Mouse (Mus musculus) liver, adult (tissue): ENCODE results near the gene 1700003F12Rik.

Experiments
- GATA4 ChIP-seq: IDR thresholded peaks from 2 replicates; pipeline ENCODE4 v1.6.1; 2014; ENCODE audit warnings: mild to moderate bottlenecking, low read length; ENCODE audit not compliant: insufficient replicate concordance

The 1700003F12Rik gene

DNA sequence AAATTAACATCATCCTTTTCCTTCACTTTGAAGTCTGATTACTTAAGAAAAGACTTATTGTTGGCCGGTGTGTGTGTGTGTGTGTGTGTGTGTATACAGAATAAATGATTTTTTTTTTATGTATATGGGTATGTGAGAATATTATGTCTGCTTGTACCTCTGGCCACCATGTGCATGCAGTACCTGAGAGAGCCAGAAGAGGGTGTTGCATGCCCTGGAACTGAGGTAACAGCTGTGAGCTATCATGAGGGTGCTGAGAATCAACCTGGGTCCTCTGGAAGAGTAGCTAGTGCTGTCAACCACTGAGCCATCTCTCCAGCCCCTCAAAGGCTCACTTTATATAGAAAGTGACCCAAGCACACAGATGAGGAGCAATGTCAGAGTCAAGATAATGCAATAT, 34.5 kb downstream of the 1700003F12Rik start:
- TF ChIP-seq GATA4, result no peak

DNA sequence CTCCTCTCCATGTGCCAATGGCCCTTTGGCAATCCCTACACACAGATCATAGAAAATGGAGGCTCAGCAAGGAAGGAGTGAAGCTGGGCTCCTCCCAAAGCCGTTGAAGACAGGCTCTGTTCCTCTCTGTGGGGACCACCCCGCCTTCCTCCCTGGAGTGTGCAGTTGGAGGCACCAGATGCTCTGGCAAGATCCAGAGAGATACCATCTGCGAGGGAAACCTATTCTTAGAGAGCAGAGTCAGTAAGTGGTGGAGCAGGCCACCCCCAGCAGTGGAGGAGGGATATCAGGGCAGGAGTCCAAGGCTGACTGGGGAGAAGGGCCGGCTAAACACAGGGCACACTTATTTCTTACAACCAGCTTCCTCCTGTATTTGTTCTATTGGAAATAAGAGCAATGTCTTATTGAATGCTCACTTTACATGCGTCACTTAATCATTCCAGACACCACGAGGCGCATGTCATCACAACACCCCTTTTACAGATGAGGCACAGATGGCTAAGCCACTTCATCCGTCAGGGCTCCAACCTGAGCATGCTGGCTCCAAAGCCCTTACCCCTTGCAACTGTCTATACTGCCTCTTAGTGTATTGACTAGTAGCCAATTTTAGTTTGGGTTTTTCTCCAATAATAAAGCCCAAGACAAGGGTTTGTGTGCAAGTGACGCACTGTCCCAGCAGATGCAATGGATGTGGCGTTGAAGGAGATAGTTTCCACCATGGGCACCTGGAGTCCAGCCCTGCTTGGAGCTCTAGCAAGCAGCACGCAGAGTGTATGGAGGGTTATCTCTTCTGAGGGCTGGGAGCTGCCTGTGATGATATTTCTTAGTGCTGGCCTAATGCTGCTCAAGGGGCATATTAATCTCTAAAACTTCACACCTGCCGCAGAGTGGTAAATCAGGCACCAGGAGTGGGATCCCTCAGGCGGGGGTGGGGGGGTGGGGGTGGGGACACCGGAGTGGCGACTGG, 37.3 kb downstream of the 1700003F12Rik start:
- no peak for TF ChIP-seq GATA4

DNA sequence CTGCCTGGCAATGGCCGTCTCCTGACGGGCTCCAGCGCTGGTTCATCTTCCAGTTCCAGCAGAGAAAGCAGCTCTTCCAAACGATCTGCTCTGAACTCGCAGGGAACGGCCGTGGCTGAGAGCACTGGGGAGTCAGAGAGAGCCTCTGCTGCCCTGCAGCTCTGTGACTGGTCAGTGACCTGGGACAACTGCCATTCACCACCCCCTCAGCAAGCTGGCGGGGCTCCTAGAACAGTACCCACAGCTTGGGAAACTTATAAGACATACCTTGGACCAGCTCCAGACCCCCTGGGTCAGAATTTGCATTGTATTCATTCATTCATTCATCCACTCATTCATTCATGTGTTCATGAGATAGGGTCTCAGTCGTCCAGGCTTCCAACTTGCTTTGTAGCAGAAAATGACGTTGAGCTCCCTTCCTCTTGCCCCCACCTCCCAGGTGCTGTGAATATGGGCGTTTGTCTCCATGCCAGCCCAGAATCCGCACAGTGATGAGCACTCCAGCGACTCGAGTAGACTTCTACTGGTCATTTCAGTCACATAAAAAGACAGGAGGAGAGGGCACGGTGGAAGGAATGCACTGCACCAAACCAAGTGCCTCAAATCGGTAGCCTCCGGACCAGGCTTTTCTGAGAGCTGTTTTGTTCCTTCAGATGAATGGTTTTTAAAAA, 38.2 kb downstream of the 1700003F12Rik start:
- TF ChIP-seq GATA4, result no peak

DNA sequence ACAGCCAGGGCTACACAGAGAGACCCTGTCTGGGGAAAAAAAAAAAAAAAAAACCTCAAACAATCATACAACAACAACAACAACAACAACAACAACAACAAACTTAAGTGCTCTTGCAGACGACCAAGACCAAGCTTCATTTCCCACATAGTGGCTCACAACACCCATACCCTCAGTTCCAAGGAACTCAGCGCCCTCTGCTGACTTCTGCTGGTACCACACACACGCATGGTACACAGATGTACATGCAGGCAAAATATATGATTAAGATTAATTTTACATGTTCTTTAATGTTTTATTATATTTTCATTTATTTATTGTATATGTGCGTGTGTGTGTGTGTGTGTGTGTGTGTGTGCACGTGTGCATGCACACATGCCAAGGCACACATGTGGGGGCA, 39.5 kb downstream of the 1700003F12Rik start:
- no peak for TF ChIP-seq GATA4

DNA sequence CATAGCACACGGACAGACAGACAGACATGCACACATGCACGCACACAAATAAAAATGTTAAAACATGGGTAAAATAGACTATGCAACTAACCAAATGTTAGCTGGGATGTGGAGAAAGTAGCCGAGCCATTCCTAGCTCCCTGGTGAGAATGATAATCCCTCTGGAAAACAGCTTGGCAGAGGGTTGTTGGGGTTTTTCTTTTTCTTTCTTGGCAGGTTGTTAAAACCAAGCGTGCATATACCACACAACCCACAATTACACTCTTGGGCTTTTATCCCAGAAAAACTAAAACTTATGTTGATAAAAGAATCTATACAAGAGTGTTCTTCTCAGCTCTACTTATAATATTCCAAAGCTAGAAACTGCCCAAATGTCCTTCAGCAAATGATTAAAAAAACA, 42.2 kb downstream of the 1700003F12Rik start:
- TF ChIP-seq GATA4, result no peak

DNA sequence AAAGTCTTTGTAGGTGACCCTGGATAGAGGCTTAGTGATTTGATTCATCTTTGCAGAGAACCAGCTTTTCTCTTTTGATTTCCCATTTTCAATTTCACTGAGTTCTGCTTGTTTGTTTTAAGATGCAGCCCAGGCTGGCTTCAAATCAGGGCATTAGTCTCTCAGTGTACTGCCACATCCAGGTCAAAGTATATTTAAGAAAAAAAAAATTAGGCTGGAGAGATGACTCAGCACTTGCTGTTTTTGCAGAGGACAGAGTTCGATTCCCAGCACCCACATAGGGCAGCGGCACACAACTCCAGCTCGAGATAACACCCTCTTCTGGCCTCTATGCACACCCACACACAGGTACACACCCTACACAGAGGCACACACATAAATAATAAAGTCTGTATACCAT, 44.4 kb downstream of the 1700003F12Rik start:
- no peak for TF ChIP-seq GATA4

DNA sequence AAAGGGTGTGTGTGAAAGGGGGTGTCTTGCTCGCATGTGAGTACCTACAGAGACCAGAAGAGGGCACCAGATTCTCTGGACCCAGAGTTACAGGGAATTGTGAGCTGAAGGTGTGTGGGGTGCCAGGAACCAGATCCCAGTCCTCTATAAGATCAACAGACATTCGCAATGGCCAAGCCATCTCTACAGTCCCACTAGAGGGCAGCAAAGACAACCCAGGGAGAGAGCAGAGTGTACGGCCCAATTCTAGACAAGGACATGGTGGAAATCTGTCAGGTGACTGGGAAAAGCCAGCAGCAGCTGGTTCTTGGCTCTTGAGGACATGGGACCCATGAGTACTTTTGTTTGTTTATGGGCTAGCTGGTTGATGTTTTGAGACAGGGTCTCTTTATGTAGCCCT, 46.1 kb downstream of the 1700003F12Rik start:
- no peak for TF ChIP-seq GATA4

DNA sequence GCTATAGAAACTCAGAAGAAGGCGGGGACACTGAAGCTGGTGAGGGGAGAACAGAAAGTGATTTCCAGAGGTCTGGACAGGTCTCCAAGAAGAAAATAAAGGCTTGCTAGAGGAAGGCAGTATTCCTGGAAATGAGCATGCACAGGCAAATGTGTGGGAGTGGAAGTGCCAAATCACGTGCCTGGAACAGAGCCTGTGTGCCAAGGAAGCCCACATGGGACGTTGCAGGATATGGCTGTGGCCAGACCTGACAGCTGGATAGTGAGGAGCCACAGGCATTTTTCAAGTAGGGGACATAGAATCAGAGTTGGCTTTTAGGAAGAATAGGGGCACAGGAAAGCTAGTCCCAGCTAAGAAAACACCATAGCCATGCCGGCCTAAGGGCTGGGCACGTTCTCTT, 48.9 kb downstream of the 1700003F12Rik start:
- no peak for TF ChIP-seq GATA4

DNA sequence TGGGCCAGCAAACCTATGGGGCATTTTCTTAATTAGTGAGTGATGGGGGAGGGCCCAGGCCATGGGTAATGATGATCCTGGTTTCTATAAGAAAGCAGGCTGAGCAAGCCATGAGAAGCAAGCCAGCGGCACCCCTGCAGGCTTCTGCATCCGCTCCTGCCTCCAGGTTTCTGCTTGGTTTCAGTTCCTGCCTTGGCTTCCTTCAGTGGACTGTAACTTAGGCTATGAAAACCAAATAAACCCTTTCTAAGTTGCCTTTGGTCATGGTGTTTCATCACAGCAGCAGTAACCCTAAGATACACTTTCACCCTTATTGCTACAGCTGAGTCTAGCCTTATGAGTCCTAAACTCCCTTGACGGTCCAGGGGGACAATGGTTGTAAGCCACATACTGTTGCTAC, 50.5 kb downstream of the 1700003F12Rik start:
- no peak for TF ChIP-seq GATA4
